Mouse (Mus musculus) heart, adult 2 months (tissue): ENCODE measurements around the gene Zfp804b.

ENCODE experiments used
- CTCF ChIP-seq: fragments of 200-600 bp; IDR thresholded peaks from 2 replicates; pipeline ENCODE4 v1.8.1; 2022; ENCODE audit warnings: antibody characterized with exemption, mild to moderate bottlenecking, moderate library complexity
- EP300 ChIP-seq: fragments of 200-500 bp; IDR thresholded peaks from 2 replicates; pipeline ENCODE4 v1.6.1; 2011; ENCODE audit warnings: low read depth, low read length, control low read depth; ENCODE audit not compliant: insufficient read depth
- POLR2A ChIP-seq: fragments of 200-500 bp; IDR thresholded peaks from 2 replicates; pipeline ENCODE4 v1.6.1; 2011; ENCODE audit warnings: mild to moderate bottlenecking, low read depth, low read length, control low read depth; ENCODE audit not compliant: insufficient read depth

GRCm38 (mm10) chr5:6795396-6795795 lies 549.2 kb downstream of the Zfp804b start:
- TF ChIP-seq POLR2A (no peak), CTCF (no peak), EP300 (no peak)
